Mouse (Mus musculus): ENCODE results near the gene Ccdc42. TPM values are rescaled to one million over a fixed set of nuclear protein-coding genes. Genes with fewer than 3 reads are reported as not detected.

The Ccdc42 gene
- total and polyA plus RNA-seq, 3 experiments = not detected

GRCm38 (mm10) chr11:68561957-68562950 lies 24.6 kb upstream of the Ccdc42 start:
- Histone ChIP-seq H3K27me3 (ENCODE audit: control insufficient read depth, insufficient read depth, low read length) (no peaks in the 10 kb centered on the region), H3K79me2 (replicated peaks; ENCODE audit: control insufficient read depth, insufficient read depth, low read length) (no peaks in the 10 kb centered on the region), H3K4me1 (ENCODE audit: control insufficient read depth, insufficient read depth, low read length) (no peaks in the 10 kb centered on the region), H3K4me3 (no peak overlapping the region), H3K36me3 (ENCODE audit: control insufficient read depth, insufficient read depth, low read length) (no peaks in the 10 kb centered on the region), H3K9ac (ENCODE audit: low read depth, low read length) (no peak overlapping the region), H3K27ac (no peak overlapping the region)
- intact Hi-C loops (cut with DNase I) = loop anchor here (10.0 kb wide), 1 partner anchor 313 kb away; the partner anchor contains the start of gene Ndel1
- TF ChIP-seq EP300 (IDR thresholded peaks at IDR 0.05; ENCODE audit: insufficient read depth, low read depth, low read length) (no peak), POLR2A (IDR thresholded peaks at IDR 0.05; ENCODE audit: insufficient read depth, low read depth, low read length) (no peak), CTCF (IDR thresholded peaks at IDR 0.05) (no peak)
- WGBS = 58% methylated on average over 11 of the region's 11 CpGs
- DNase-seq = no peak

- DNase-seq = no peak
- no peaks in the 10 kb centered on the region for H3K79me2 ChIP-seq (replicated peaks; ENCODE audit: control insufficient read depth, insufficient read depth, low read length)
- H3K36me3 ChIP-seq (ENCODE audit: control insufficient read depth, insufficient read depth, low read length) = no peaks in the 10 kb centered on the region
- no peak overlapping the region for H3K27ac ChIP-seq
- no peak overlapping the region for H3K9ac ChIP-seq (ENCODE audit: low read depth, low read length)
- intact Hi-C loops (cut with DNase I) = loop anchor here (5.0 to 10.0 kb wide), 3 partner anchors 163 to 310 kb away; partner anchors contain the start of gene Ndel1
- WGBS = 79% methylated on average over 13 of the region's 13 CpGs
- no peaks in the 10 kb centered on the region for H3K4me1 ChIP-seq (ENCODE audit: control insufficient read depth, insufficient read depth, low read length)
- H3K4me3 ChIP-seq = no peak overlapping the region
- H3K27me3 ChIP-seq (ENCODE audit: control insufficient read depth, insufficient read depth, low read length) = no peaks in the 10 kb centered on the region
- TF ChIP-seq EP300 (IDR thresholded peaks at IDR 0.05; ENCODE audit: insufficient read depth, low read depth, low read length) (no peak), POLR2A (IDR thresholded peaks at IDR 0.05; ENCODE audit: insufficient read depth, low read depth, low read length) (no peak)
Measured at GRCm38 (mm10) chr11:68564356-68565031, 22.3 kb upstream of the Ccdc42 start.

GRCm38 (mm10) chr11:68565032-68565429 lies 21.8 kb upstream of the Ccdc42 start:
- Histone ChIP-seq H3K9ac (ENCODE audit: low read depth, low read length) (no peak overlapping the region), H3K27ac (no peak overlapping the region), H3K4me1 (ENCODE audit: control insufficient read depth, insufficient read depth, low read length) (no peaks in the 10 kb centered on the region), H3K27me3 (ENCODE audit: control insufficient read depth, insufficient read depth, low read length) (no peaks in the 10 kb centered on the region), H3K79me2 (replicated peaks; ENCODE audit: control insufficient read depth, insufficient read depth, low read length) (no peaks in the 10 kb centered on the region), H3K36me3 (ENCODE audit: control insufficient read depth, insufficient read depth, low read length) (no peaks in the 10 kb centered on the region), H3K4me3 (no peak overlapping the region)
- no peak for DNase-seq
- TF ChIP-seq POLR2A (IDR thresholded peaks at IDR 0.05; ENCODE audit: insufficient read depth, low read depth, low read length) = no peak
- TF ChIP-seq EP300 (IDR thresholded peaks at IDR 0.05; ENCODE audit: insufficient read depth, low read depth, low read length) = no peak
- no peak for TF ChIP-seq CTCF (IDR thresholded peaks at IDR 0.05)
- intact Hi-C loops (cut with DNase I) = loop anchor here (5.0 to 10.0 kb wide), 3 partner anchors 162 to 310 kb away; partner anchors contain the start of gene Ndel1
- 89% methylated on average over 3 of the region's 3 CpGs for WGBS

GRCm38 (mm10) chr11:68566447-68567059 lies 20.3 kb upstream of the Ccdc42 start:
- no peaks in the 10 kb centered on the region for H3K4me1 ChIP-seq (ENCODE audit: control insufficient read depth, insufficient read depth, low read length)
- peak; percentile 52 to 65 for DNase-seq
- intact Hi-C loops (cut with DNase I) = loop anchor here (5.0 to 10.0 kb wide), 3 partner anchors 161 to 308 kb away; partner anchors contain the start of gene Ndel1
- no peak overlapping the region for H3K9ac ChIP-seq (ENCODE audit: low read depth, low read length)
- TF ChIP-seq POLR2A (IDR thresholded peaks at IDR 0.05; ENCODE audit: insufficient read depth, low read depth, low read length) (no peak), CTCF (IDR thresholded peaks at IDR 0.05) (peak; percentile 71)
- 32% methylated on average over 17 of the region's 17 CpGs for WGBS
- no peaks in the 10 kb centered on the region for H3K27me3 ChIP-seq (ENCODE audit: control insufficient read depth, insufficient read depth, low read length)
- no peak overlapping the region for H3K27ac ChIP-seq
- H3K4me3 ChIP-seq = no peak overlapping the region
- no peaks in the 10 kb centered on the region for H3K36me3 ChIP-seq (ENCODE audit: control insufficient read depth, insufficient read depth, low read length)
- H3K79me2 ChIP-seq (replicated peaks; ENCODE audit: control insufficient read depth, insufficient read depth, low read length) = no peaks in the 10 kb centered on the region

- Histone ChIP-seq H3K36me3 (ENCODE audit: control insufficient read depth, insufficient read depth, low read length) (no peaks in the 10 kb centered on the region), H3K27ac (no peak overlapping the region), H3K4me1 (ENCODE audit: control insufficient read depth, insufficient read depth, low read length) (no peaks in the 10 kb centered on the region), H3K9ac (ENCODE audit: low read depth, low read length) (no peak overlapping the region), H3K4me3 (no peak overlapping the region), H3K27me3 (ENCODE audit: control insufficient read depth, insufficient read depth, low read length) (no peaks in the 10 kb centered on the region), H3K79me2 (replicated peaks; ENCODE audit: control insufficient read depth, insufficient read depth, low read length) (no peaks in the 10 kb centered on the region)
- DNase-seq = no peak
- intact Hi-C loops (cut with DNase I) = no loop called here
- TF ChIP-seq CTCF (IDR thresholded peaks at IDR 0.05) (no peak), POLR2A (IDR thresholded peaks at IDR 0.05; ENCODE audit: insufficient read depth, low read depth, low read length) (no peak), EP300 (IDR thresholded peaks at IDR 0.05; ENCODE audit: insufficient read depth, low read depth, low read length) (no peak)
- WGBS = 81% methylated on average over 5 of the region's 5 CpGs
Measured at GRCm38 (mm10) chr11:68570861-68571260, 16.0 kb upstream of the Ccdc42 start.
